Mouse (Mus musculus): ENCODE data around the gene Fbxw8. TPM values are rescaled to one million over a fixed set of nuclear protein-coding genes. Genes with fewer than 3 reads are reported as not detected.

Fbxw8 gene
- polyA plus RNA-seq, 1 experiment = 37.1 TPM

DNA sequence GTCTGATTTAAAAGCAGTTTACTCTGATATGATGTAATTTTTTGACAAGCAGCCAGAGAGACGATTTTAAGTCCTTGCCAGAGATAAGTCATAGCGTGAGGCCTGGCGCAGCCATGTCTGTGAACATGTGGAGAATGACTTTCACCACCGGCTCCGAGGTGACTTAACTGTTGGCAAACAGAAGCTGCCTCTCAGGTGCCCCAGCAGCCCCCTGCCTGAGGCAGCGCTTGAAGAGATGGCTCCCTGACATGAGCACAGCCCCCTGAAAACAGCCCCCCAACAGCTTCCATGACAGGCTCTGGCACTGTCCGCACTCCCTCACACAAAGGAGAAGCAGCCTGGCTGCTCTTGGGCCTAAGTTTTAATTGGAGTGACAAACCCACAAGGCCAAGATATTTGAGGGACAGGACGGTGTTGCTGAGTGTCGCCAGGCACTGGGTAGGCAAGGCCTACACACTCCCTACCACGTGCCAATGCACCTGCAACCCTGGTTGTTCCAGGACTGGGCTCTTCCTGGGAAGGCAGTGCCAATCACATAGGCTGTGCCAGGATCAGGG, 71.0 kb downstream of the Fbxw8 start:
- H3K27me3 ChIP-seq (ENCODE audit: control insufficient read depth, insufficient read depth, low read length, poor library complexity, severe bottlenecking) = no peaks in the 10 kb centered on the region
- H3K9ac ChIP-seq (ENCODE audit: low read depth, poor library complexity, severe bottlenecking) = no peak overlapping the region
- TF ChIP-seq EP300 (IDR thresholded peaks at IDR 0.05; ENCODE audit: insufficient read depth, low read depth, low read length) = no peak
- no peak for TF ChIP-seq POLR2A (IDR thresholded peaks at IDR 0.05; ENCODE audit: insufficient read depth, low read length)
- no peak for TF ChIP-seq CTCF (IDR thresholded peaks at IDR 0.05; ENCODE audit: low read depth, low read length)
- H3K36me3 ChIP-seq (ENCODE audit: control insufficient read depth, insufficient read depth, low read length, poor library complexity, severe bottlenecking) = no peaks in the 10 kb centered on the region
- no peaks in the 10 kb centered on the region for H3K4me1 ChIP-seq (ENCODE audit: control insufficient read depth, insufficient read depth, low read length)
- H3K27ac ChIP-seq (ENCODE audit: insufficient read depth, low read length) = no peak overlapping the region
- H3K4me3 ChIP-seq (ENCODE audit: low read depth, low read length) = no peak overlapping the region
- no peaks in the 10 kb centered on the region for H3K9me3 ChIP-seq (replicated peaks; ENCODE audit: control insufficient read depth, insufficient read depth, low read length, poor library complexity, severe bottlenecking)

DNA sequence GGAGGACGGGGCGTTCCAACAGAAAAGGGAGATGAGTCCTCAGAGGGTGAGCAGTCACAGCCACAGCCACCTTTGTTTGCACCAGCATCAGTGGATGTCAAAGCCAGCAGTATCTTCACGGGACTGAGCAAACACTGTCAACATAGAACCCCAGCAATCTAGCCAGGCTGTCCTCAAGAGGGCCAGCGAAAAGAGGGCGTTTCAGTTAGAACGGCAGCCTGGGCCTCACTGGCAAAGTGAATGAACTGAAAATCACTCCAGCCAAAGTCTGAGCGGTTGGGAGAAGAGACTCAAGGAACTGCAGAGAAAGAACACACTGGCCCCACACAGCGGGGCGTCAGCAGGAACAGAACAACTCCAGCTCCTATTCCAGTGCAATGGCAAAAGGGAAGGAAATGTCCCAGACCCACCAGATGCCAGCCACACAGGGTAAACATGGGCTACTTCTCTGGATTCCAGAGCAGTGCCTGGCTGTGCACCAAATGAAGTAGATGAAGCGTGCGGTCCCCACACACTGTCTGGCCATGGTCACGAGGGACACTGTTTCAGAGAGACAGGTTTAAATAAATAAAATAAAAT, 72.1 kb downstream of the Fbxw8 start:
- no peaks in the 10 kb centered on the region for H3K4me1 ChIP-seq (ENCODE audit: control insufficient read depth, insufficient read depth, low read length)
- no peaks in the 10 kb centered on the region for H3K9me3 ChIP-seq (replicated peaks; ENCODE audit: control insufficient read depth, insufficient read depth, low read length, poor library complexity, severe bottlenecking)
- no peak overlapping the region for H3K27ac ChIP-seq (ENCODE audit: insufficient read depth, low read length)
- no peak overlapping the region for H3K4me3 ChIP-seq (ENCODE audit: low read depth, low read length)
- no peaks in the 10 kb centered on the region for H3K27me3 ChIP-seq (ENCODE audit: control insufficient read depth, insufficient read depth, low read length, poor library complexity, severe bottlenecking)
- TF ChIP-seq CTCF (IDR thresholded peaks at IDR 0.05; ENCODE audit: low read depth, low read length) = no peak
- no peak for TF ChIP-seq EP300 (IDR thresholded peaks at IDR 0.05; ENCODE audit: insufficient read depth, low read depth, low read length)
- no peak for TF ChIP-seq POLR2A (IDR thresholded peaks at IDR 0.05; ENCODE audit: insufficient read depth, low read length)
- H3K36me3 ChIP-seq (ENCODE audit: control insufficient read depth, insufficient read depth, low read length, poor library complexity, severe bottlenecking) = no peaks in the 10 kb centered on the region
- no peak overlapping the region for H3K9ac ChIP-seq (ENCODE audit: low read depth, poor library complexity, severe bottlenecking)

DNA sequence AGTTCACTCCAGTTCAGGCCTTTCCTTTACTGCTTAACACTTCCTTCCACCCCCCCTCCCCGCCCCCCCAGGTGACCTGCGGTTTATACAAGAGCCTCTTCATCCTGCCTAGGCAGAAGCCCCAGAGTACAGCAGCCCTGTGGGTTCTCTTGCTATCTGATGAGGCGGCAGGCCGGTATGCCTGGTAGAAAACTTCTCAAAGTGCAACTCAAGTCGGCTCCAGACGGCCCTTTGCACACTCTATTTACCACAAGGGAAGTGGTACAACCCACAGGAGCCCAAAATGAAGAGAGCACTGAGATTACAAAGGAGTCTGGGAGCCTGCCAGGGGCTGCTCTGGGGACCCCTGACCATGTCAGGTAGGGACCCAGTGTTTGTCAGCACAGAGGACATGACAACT, 73.3 kb downstream of the Fbxw8 start:
- no peak overlapping the region for H3K9ac ChIP-seq (ENCODE audit: low read depth, poor library complexity, severe bottlenecking)
- TF ChIP-seq CTCF (IDR thresholded peaks at IDR 0.05; ENCODE audit: low read depth, low read length) (no peak), POLR2A (IDR thresholded peaks at IDR 0.05; ENCODE audit: insufficient read depth, low read length) (no peak), EP300 (IDR thresholded peaks at IDR 0.05; ENCODE audit: insufficient read depth, low read depth, low read length) (no peak)
- no peaks in the 10 kb centered on the region for H3K4me1 ChIP-seq (ENCODE audit: control insufficient read depth, insufficient read depth, low read length)
- no peaks in the 10 kb centered on the region for H3K9me3 ChIP-seq (replicated peaks; ENCODE audit: control insufficient read depth, insufficient read depth, low read length, poor library complexity, severe bottlenecking)
- no peaks in the 10 kb centered on the region; the same call in 1 of the 2 replicates for H3K36me3 ChIP-seq (ENCODE audit: control insufficient read depth, insufficient read depth, low read length, poor library complexity, severe bottlenecking)
- H3K27me3 ChIP-seq (ENCODE audit: control insufficient read depth, insufficient read depth, low read length, poor library complexity, severe bottlenecking) = no peaks in the 10 kb centered on the region
- no peak overlapping the region for H3K27ac ChIP-seq (ENCODE audit: insufficient read depth, low read length)
- no peak overlapping the region for H3K4me3 ChIP-seq (ENCODE audit: low read depth, low read length)

DNA sequence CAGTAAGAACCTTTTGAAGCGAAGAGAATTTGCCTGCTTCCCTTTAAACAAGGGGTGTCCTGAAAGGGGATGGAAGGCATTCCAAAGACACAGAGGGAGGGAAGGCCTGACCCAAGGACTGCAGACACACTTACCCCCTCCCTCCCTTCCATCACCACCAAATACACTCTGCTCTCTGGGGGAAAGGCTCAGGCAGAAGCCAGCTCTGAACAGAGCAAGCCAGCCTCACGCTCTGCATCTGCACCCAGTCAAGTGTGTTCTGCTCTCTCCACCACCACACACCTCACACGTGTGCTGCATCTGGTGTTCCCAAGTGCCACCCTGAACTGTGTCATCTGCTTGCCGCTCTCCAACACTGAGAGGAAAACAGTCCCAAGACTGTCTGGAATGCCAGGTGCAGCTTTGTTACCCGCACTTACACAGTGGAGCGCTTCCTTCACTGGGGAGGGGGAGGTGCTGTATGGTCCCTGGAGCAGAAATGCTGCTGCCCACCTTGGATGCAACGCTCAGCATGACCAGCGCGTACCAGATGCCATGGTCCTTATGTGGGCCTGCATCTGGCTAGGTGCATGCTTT, 73.8 kb downstream of the Fbxw8 start:
- H3K4me1 ChIP-seq (ENCODE audit: control insufficient read depth, insufficient read depth, low read length) = no peaks in the 10 kb centered on the region
- no peak overlapping the region for H3K9ac ChIP-seq (ENCODE audit: low read depth, poor library complexity, severe bottlenecking)
- no peak overlapping the region for H3K27ac ChIP-seq (ENCODE audit: insufficient read depth, low read length)
- H3K4me3 ChIP-seq (ENCODE audit: low read depth, low read length) = no peak overlapping the region
- TF ChIP-seq CTCF (IDR thresholded peaks at IDR 0.05; ENCODE audit: low read depth, low read length) (no peak), POLR2A (IDR thresholded peaks at IDR 0.05; ENCODE audit: insufficient read depth, low read length) (no peak), EP300 (IDR thresholded peaks at IDR 0.05; ENCODE audit: insufficient read depth, low read depth, low read length) (no peak)
- no peaks in the 10 kb centered on the region for H3K27me3 ChIP-seq (ENCODE audit: control insufficient read depth, insufficient read depth, low read length, poor library complexity, severe bottlenecking)
- no peaks in the 10 kb centered on the region for H3K9me3 ChIP-seq (replicated peaks; ENCODE audit: control insufficient read depth, insufficient read depth, low read length, poor library complexity, severe bottlenecking)
- no peaks in the 10 kb centered on the region; the same call in 1 of the 2 replicates for H3K36me3 ChIP-seq (ENCODE audit: control insufficient read depth, insufficient read depth, low read length, poor library complexity, severe bottlenecking)

DNA sequence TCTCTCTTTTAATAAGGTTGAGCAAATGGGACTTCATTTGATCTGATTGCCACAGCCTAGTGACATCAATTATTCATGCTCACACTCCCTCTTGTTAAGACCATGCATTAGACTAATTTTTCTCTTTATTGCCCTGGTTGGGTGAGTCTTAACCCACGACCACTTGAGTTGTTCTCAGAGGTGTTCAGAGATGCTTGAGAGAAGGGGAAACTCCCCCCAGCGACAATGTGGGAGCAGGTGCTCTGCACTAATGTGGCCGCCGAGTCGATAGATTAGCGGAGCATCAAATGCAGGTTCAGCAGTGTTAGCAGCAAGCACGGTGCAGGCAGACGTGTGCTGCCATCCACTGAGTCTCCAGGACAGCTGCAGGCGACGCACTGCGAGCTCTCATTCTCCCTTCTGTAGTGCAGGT, 75.4 kb downstream of the Fbxw8 start:
- Histone ChIP-seq H3K36me3 (ENCODE audit: control insufficient read depth, insufficient read depth, low read length, poor library complexity, severe bottlenecking) (no peaks in the 10 kb centered on the region; the same call in 1 of the 2 replicates), H3K9ac (ENCODE audit: low read depth, poor library complexity, severe bottlenecking) (no peak overlapping the region), H3K4me3 (ENCODE audit: low read depth, low read length) (no peak overlapping the region), H3K27me3 (ENCODE audit: control insufficient read depth, insufficient read depth, low read length, poor library complexity, severe bottlenecking) (no peaks in the 10 kb centered on the region), H3K9me3 (replicated peaks; ENCODE audit: control insufficient read depth, insufficient read depth, low read length, poor library complexity, severe bottlenecking) (no peaks in the 10 kb centered on the region), H3K4me1 (ENCODE audit: control insufficient read depth, insufficient read depth, low read length) (no peaks in the 10 kb centered on the region), H3K27ac (ENCODE audit: insufficient read depth, low read length) (no peak overlapping the region)
- no peak for TF ChIP-seq POLR2A (IDR thresholded peaks at IDR 0.05; ENCODE audit: insufficient read depth, low read length)
- no peak for TF ChIP-seq EP300 (IDR thresholded peaks at IDR 0.05; ENCODE audit: insufficient read depth, low read depth, low read length)
- TF ChIP-seq CTCF (IDR thresholded peaks at IDR 0.05; ENCODE audit: low read depth, low read length) = no peak

DNA sequence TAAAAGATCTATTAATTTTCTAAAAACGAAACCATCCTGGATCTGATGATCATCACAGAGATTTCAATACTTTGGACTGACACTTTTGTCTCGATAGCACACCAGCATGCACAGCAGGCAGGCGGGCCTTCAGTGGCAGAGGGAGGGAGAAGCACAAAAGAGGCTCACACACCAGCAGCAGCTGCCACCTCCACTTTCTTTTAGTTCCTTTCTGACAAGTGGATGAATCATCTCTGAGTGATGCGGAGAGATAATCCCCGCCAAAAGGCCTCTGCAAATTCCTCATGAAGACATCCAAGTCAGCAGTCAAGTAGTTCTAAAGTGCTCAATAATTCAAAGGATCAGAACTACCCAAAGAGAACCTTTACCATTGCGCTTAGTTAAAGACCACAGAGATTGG, 75.9 kb downstream of the Fbxw8 start:
- H3K9me3 ChIP-seq (replicated peaks; ENCODE audit: control insufficient read depth, insufficient read depth, low read length, poor library complexity, severe bottlenecking) = no peaks in the 10 kb centered on the region
- no peaks in the 10 kb centered on the region for H3K4me1 ChIP-seq (ENCODE audit: control insufficient read depth, insufficient read depth, low read length)
- H3K36me3 ChIP-seq (ENCODE audit: control insufficient read depth, insufficient read depth, low read length, poor library complexity, severe bottlenecking) = no peaks in the 10 kb centered on the region; the same call in 1 of the 2 replicates
- H3K4me3 ChIP-seq (ENCODE audit: low read depth, low read length) = no peak overlapping the region
- H3K9ac ChIP-seq (ENCODE audit: low read depth, poor library complexity, severe bottlenecking) = no peak overlapping the region
- TF ChIP-seq EP300 (IDR thresholded peaks at IDR 0.05; ENCODE audit: insufficient read depth, low read depth, low read length) (no peak), CTCF (IDR thresholded peaks at IDR 0.05; ENCODE audit: low read depth, low read length) (no peak), POLR2A (IDR thresholded peaks at IDR 0.05; ENCODE audit: insufficient read depth, low read length) (no peak)
- no peaks in the 10 kb centered on the region for H3K27me3 ChIP-seq (ENCODE audit: control insufficient read depth, insufficient read depth, low read length, poor library complexity, severe bottlenecking)
- no peak overlapping the region for H3K27ac ChIP-seq (ENCODE audit: insufficient read depth, low read length)
